Mouse (Mus musculus) kidney, adult 2 months (tissue): Measurements from ENCODE around the gene Gm9837.

Experiments used
- CTCF ChIP-seq: fragments of 200-500 bp; conservative IDR thresholded peaks from 2 replicates; pipeline ENCODE4 v1.5.1; 2011; ENCODE audit warnings: low read depth, mild to moderate bottlenecking, control low read depth, low read length, moderate library complexity, mixed read lengths; ENCODE audit not compliant: insufficient read depth, insufficient read length
- POLR2A ChIP-seq: fragments of 200-500 bp; IDR thresholded peaks from one replicate; pipeline ENCODE4 v1.6.1; 2011; ENCODE audit warnings: low read depth, low read length, control low read depth

DNA sequence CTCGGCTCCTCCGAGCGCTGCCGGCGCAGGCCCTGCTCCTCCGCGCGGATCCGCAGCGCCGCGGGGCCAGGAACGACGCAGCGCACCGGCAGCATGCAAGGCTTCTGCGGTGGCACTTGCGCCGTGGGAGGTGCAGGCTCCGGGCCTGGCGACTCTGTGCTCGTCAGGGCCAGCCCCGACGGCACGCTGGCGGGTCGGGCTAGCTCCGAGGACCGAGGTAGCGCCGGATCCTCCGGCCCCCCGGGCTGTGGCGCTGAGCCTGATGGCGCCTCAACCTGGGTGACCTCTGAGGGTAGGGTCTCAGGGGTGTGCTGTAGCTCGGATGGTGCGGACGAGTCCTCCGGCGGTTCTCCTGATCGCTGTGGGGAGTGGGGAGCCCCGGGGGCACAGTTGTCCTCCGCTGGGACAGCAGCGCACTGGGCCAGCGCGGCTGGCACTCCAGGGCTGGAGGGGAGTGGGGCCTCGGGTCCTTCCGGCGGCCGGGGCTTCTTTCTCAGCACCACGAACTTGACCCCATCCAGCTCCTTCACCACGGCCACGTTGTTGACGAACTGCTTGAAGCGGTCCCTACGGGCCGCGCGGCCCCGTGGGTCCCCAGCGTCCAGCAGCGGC lies 9.0 kb upstream of the Gm9837 start:
- TF ChIP-seq CTCF (no peak), POLR2A (no peak)
